Mouse (Mus musculus) small intestine, adult 2 months (tissue): ENCODE measurements at regions not wholly inside any gene's neighbourhood (a gene's known extent, or its start where the extent isn't known, plus 50 kb on each side); places are given as distances from the start of the nearest gene placed in this dataset.

Experiments
- CTCF ChIP-seq: fragments of 200-500 bp; IDR thresholded peaks from 2 replicates; pipeline ENCODE4 v1.5.1; 2012; ENCODE audit warnings: low read depth, mild to moderate bottlenecking, control low read depth, inconsistent platforms, low read length, moderate library complexity, mixed read lengths; ENCODE audit not compliant: insufficient replicate concordance, insufficient read length; ENCODE audit errors: extremely low read depth
- POLR2A ChIP-seq: fragments of 200-500 bp; IDR thresholded peaks from 2 replicates; pipeline ENCODE4 v1.6.1; 2012; ENCODE audit warnings: low read depth, mild to moderate bottlenecking, control low read depth, inconsistent platforms, low read length, moderate library complexity

GRCm38 (mm10) chr15:91971846-91972245 lies 79.1 kb upstream of the Cntn1 start:
- no peak for TF ChIP-seq POLR2A
- no peak for TF ChIP-seq CTCF
